ENCODE assay signal across 11 mouse cellular contexts in the genomic region with DNA sequence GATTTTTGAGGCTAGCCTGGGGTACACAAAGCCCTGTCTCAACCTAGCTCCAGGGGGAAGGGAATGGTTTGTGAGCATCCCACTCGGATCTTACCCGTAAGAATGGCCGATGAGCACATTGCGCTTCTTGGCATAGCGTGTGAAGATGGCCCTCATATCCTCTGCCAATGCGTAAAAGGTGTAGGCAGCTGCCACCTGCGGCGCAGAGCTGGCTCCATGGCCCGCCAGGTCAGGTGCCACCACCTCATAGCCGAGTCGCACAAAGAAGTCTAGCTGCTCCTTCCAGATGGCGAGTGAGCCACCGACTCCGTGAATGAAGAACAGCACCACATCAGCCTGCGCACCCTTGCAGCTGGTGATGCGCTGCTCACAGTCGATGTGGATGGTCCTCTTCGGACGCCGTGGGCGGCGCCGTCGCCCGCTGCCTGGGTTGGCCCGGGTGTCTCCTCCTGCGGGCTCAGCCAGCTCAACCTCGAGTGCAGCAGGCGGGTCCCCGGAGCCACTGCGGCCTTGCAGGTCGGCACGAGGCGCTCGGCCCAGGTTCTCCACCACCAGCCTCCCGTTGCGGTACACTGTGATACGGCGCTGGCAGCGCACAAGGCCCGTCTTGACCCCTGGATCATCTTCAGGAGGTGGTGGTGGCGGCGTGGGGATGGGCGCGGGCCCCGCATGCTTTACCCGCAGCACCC. TPM values are rescaled to one million over a fixed set of nuclear protein-coding genes. Genes with fewer than 3 reads are reported as not detected.
DNase-seq lines count a peak whose midpoint lies in the region; ATAC-seq and TF ChIP-seq lines count a peak whose summit lies in the region.
"Had no signal": no experiment of that assay in that cellular context is flagged by ENCODE, and none has a peak within 500 bp of the region (broad histone marks: within the 10 kb centered on the region; RNA-seq: fewer than 3 reads in every experiment).

No protein-coding gene starts in this region.

- peaks cover 55% of the 10 kb centered on the region for H3K36me3 ChIP-seq in midbrain, embryonic 12.5 days
- H3K36me3 ChIP-seq in liver, embryonic 12.5 days = peaks cover 38% of the 10 kb centered on the region

- whole genome bisulfite sequencing in midbrain, embryonic 12.5 days = 82% methylated on average over 47 of the region's 47 CpGs
- WGBS in liver, embryonic 12.5 days (ENCODE audit: insufficient replicate concordance) = 76% methylated on average over 47 of the region's 47 CpGs

- peak overlapping the region; percentile 72; the same call in 1 of the 2 replicates for H3K4me3 ChIP-seq in layer of hippocampus, adult 2 months
- peak overlapping the region; percentile 4; the same call in 1 of the 2 replicates for H3K4me3 ChIP-seq in midbrain, embryonic 12.5 days
- H3K4me3 ChIP-seq in liver, embryonic 12.5 days = no peak overlapping the region

- peak overlapping the region; percentile 90 for H3K4me2 ChIP-seq in midbrain, embryonic 12.5 days (replicated peaks)
- H3K4me2 ChIP-seq in liver, embryonic 12.5 days = no peak overlapping the region

- no peak overlapping the region for H3K27ac ChIP-seq in layer of hippocampus, adult 2 months
- no peak overlapping the region for H3K27ac ChIP-seq in midbrain, embryonic 12.5 days (replicated peaks)
- no peak overlapping the region for H3K27ac ChIP-seq in liver, embryonic 12.5 days
- H3K27ac ChIP-seq: embryonic facial prominence, embryonic 12.5 days had no signal

- H3K9me3 ChIP-seq in midbrain, embryonic 12.5 days = no peaks in the 10 kb centered on the region
- no peaks in the 10 kb centered on the region for H3K9me3 ChIP-seq in liver, embryonic 12.5 days (replicated peaks)
- H3K9me3 ChIP-seq: embryonic facial prominence, embryonic 12.5 days had no signal

- H3K4me1 ChIP-seq in midbrain, embryonic 12.5 days = peaks cover 40% of the 10 kb centered on the region
- H3K4me1 ChIP-seq in liver, embryonic 12.5 days = peaks cover 48% of the 10 kb centered on the region

- no peaks in the 10 kb centered on the region for H3K27me3 ChIP-seq in midbrain, embryonic 12.5 days
- peaks cover 16% of the 10 kb centered on the region for H3K27me3 ChIP-seq in liver, embryonic 12.5 days (replicated peaks)
- H3K27me3 ChIP-seq: embryonic facial prominence, embryonic 12.5 days; Patski had no signal

- peak; percentile 26 for DNase-seq in adrenal gland, adult 8-10 months
- no peak for DNase-seq in adrenal gland, postnatal 25 days
- DNase-seq in layer of hippocampus, adult 2 months (ENCODE audit: low spot score in 2 of 2) = no peak
- no peak for DNase-seq in layer of hippocampus, adult 8-10 months (ENCODE audit: low spot score in 2 of 2)
- peak; percentile 37 to 39 for DNase-seq in cerebellum, postnatal 36 days
- no peak for DNase-seq in lung, postnatal 14 days
- DNase-seq: liver had no signal

- peak overlapping the region; percentile 0; the same call in 1 of the 2 replicates for H3K9ac ChIP-seq in midbrain, embryonic 12.5 days (replicated peaks)
- H3K9ac ChIP-seq in liver, embryonic 12.5 days = no peak overlapping the region
- H3K9ac ChIP-seq: embryonic facial prominence, embryonic 12.5 days had no signal

- no peak for TF ChIP-seq CTCF in layer of hippocampus, adult 2 months (conservative IDR thresholded peaks at IDR 0.05)

- ATAC-seq in midbrain, embryonic 12.5 days (ENCODE audit: low FRiP score, low read depth) = no peak
- no peak for ATAC-seq in liver, embryonic 12.5 days
- ATAC-seq: Patski had no signal

RNA-seq across cellular contexts. Expression of gene Abhd8, which starts 2.2 kb away (rescaled TPM):
- total RNA-seq in adrenal gland, adult 8-10 months (2022) = 10 to 100 TPM; 85.3 to 96.2 (median 92.1) TPM
- total RNA-seq in adrenal gland, postnatal 25 days (2021) = 63.0 and 82.8 TPM in 2 replicates
- 100 to 1,000 TPM; 260 to 270 TPM for total RNA-seq in layer of hippocampus, adult 2 months (2021)
- 100 to 1,000 TPM; 200 to 255 (median 229) TPM for total RNA-seq in layer of hippocampus, adult 8-10 months (2022)
- 109 and 111 TPM in 2 replicates for polyA plus RNA-seq in midbrain, embryonic 12.5 days (2016; fragmentation: Nextera tagmentation; extraction: Ambion mirVana)
- polyA plus RNA-seq in liver, embryonic 12.5 days (2016; fragmentation: Nextera tagmentation; extraction: Ambion mirVana) = 16.0 and 17.4 TPM in 2 replicates

RNA-seq across cellular contexts. Expression of gene Mrpl34, which starts 3.5 kb away (rescaled TPM):
- total RNA-seq in adrenal gland, adult 8-10 months (2022) = 100 to 1,000 TPM in 1 of 4 experiments, 10 to 100 TPM in 3; 64.7 to 108 (median 88.7) TPM
- 109 and 113 TPM in 2 replicates for total RNA-seq in adrenal gland, postnatal 25 days (2021)
- 10 to 100 TPM; 39.7 to 45.4 TPM for total RNA-seq in layer of hippocampus, adult 2 months (2021)
- 10 to 100 TPM; 38.6 to 47.2 (median 46.2) TPM for total RNA-seq in layer of hippocampus, adult 8-10 months (2022)
- 235 and 245 TPM in 2 replicates for polyA plus RNA-seq in midbrain, embryonic 12.5 days (2016; fragmentation: Nextera tagmentation; extraction: Ambion mirVana)
- 168 and 173 TPM in 2 replicates for polyA plus RNA-seq in liver, embryonic 12.5 days (2016; fragmentation: Nextera tagmentation; extraction: Ambion mirVana)

RNA-seq across cellular contexts. Expression of gene Dda1, which starts 7.7 kb away (rescaled TPM):
- total RNA-seq in adrenal gland, adult 8-10 months (2022) = 10 to 100 TPM; 51.7 to 65.2 (median 57.9) TPM
- total RNA-seq in adrenal gland, postnatal 25 days (2021) = 62.5 and 64.7 TPM in 2 replicates
- total RNA-seq in layer of hippocampus, adult 2 months (2021) = 10 to 100 TPM; 83.2 to 89.7 TPM
- 10 to 100 TPM; 74.9 to 82.2 (median 79.0) TPM for total RNA-seq in layer of hippocampus, adult 8-10 months (2022)
- 145 and 152 TPM in 2 replicates for polyA plus RNA-seq in midbrain, embryonic 12.5 days (2016; fragmentation: Nextera tagmentation; extraction: Ambion mirVana)
- polyA plus RNA-seq in liver, embryonic 12.5 days (2016; fragmentation: Nextera tagmentation; extraction: Ambion mirVana) = 60.6 and 63.1 TPM in 2 replicates

RNA-seq across cellular contexts. Expression of gene Ano8, which starts 24.5 kb away (rescaled TPM):
- 10 to 100 TPM; 13.5 to 24.7 (median 20.6) TPM for total RNA-seq in adrenal gland, adult 8-10 months (2022)
- 17.3 and 23.3 TPM in 2 replicates for total RNA-seq in adrenal gland, postnatal 25 days (2021)
- total RNA-seq in layer of hippocampus, adult 2 months (2021) = 10 to 100 TPM; 52.9 to 55.3 TPM
- 10 to 100 TPM; 48.4 to 55.9 (median 51.6) TPM for total RNA-seq in layer of hippocampus, adult 8-10 months (2022)
- polyA plus RNA-seq in midbrain, embryonic 12.5 days (2016; fragmentation: Nextera tagmentation; extraction: Ambion mirVana) = 14.2 and 18.7 TPM in 2 replicates
- polyA plus RNA-seq in liver, embryonic 12.5 days (2016; fragmentation: Nextera tagmentation; extraction: Ambion mirVana) = 1.2 TPM in 2 replicates

RNA-seq across cellular contexts. Expression of gene Gtpbp3, which starts 26.6 kb away (rescaled TPM):
- total RNA-seq in adrenal gland, adult 8-10 months (2022) = 10 to 100 TPM; 23.1 to 32.0 (median 29.0) TPM
- 26.5 and 28.7 TPM in 2 replicates for total RNA-seq in adrenal gland, postnatal 25 days (2021)
- total RNA-seq in layer of hippocampus, adult 2 months (2021) = 10 to 100 TPM; 28.7 to 32.1 TPM
- 10 to 100 TPM; 28.8 to 42.3 (median 32.5) TPM for total RNA-seq in layer of hippocampus, adult 8-10 months (2022)
- 15.5 and 18.3 TPM in 2 replicates for polyA plus RNA-seq in midbrain, embryonic 12.5 days (2016; fragmentation: Nextera tagmentation; extraction: Ambion mirVana)
- polyA plus RNA-seq in liver, embryonic 12.5 days (2016; fragmentation: Nextera tagmentation; extraction: Ambion mirVana) = 9.3 and 9.6 TPM in 2 replicates

Comparison
In these comparisons a context has a peak if more than half of its experiments do, and no peak if none do; other contexts are left out.
1. DNase-seq: peak in adrenal gland, adult 8-10 months (single experiment) and cerebellum, postnatal 36 days (2 of 2); none in adrenal gland, postnatal 25 days (single experiment), layer of hippocampus, adult 2 months (0 of 2), layer of hippocampus, adult 8-10 months (0 of 2) and lung, postnatal 14 days (single experiment).